Mouse (Mus musculus) kidney, postnatal 36 days (tissue): ENCODE measurements around the gene Oma1.

Source experiments
- DNase-seq, 2 experiments: peaks; one replicate each; pipeline ENCODE4 v3.0.0; 2021 to 2022; ENCODE audit warnings: mixed read lengths in 2 of 2

Oma1 gene

DNA sequence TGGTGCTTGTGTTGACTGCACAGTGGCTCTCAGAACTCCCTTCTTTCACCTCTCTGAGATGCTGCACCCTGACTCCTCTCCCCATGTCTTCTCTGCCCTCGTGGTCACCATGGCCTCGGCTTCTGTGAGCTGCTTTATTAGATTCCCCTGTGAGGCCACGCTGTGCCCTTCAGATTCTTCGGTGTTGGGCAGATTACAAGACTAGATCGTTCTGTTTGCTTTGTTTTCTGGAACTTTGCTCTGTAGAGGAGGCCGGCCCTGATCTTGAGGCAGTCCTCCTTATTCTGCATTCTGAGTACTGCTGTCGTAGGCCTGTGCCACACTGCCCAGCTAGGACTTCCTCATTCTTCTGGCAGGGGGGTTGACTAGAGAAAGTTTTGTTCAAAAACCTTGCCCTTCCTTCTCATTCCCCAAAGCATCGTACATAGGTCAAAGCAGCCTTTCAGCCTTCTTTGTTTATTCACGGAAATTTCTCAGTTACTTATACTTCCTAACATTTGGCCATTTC lies 45.4 kb downstream of the Oma1 start:
- no peak for DNase-seq

DNA sequence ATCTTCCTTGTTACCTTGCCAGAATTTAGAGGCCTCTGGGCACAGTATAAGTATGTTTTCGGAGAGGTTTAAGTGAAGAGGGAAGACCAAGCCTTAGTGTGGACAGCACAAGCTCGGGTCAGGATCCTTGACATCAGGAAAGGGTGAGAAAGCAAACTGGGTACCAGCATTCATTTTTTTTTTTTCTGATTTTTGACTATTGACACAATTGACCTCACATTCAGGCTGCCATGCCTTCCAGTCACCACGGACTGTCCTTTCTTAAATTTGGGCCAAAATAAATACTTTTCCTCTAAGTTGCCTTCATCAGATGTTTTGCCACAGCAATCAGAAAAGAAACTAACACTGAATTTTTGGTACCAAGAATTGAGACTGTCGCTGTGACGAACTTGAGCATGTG lies 68.6 kb downstream of the Oma1 start:
- DNase-seq, result no peak

DNA sequence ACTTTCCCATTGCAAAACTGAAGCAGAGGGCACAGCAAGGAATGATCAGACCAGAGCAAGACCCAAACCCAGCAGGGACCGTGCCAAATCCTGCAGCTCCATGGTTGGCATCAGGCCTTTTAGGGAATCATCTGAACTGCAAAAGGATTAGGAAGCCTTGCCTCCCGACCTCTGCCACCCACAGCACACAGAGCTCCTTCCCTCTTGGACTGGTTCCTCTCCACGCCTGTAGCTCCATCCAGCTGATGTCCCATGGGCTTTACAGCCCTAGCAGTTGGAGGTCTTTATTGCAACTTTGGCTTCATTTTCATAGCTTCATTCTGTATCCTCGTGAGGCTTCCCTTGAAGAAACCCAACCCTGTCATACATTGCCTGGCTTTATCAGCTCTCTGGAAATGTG lies 71.4 kb downstream of the Oma1 start:
- DNase-seq, result no peak

DNA sequence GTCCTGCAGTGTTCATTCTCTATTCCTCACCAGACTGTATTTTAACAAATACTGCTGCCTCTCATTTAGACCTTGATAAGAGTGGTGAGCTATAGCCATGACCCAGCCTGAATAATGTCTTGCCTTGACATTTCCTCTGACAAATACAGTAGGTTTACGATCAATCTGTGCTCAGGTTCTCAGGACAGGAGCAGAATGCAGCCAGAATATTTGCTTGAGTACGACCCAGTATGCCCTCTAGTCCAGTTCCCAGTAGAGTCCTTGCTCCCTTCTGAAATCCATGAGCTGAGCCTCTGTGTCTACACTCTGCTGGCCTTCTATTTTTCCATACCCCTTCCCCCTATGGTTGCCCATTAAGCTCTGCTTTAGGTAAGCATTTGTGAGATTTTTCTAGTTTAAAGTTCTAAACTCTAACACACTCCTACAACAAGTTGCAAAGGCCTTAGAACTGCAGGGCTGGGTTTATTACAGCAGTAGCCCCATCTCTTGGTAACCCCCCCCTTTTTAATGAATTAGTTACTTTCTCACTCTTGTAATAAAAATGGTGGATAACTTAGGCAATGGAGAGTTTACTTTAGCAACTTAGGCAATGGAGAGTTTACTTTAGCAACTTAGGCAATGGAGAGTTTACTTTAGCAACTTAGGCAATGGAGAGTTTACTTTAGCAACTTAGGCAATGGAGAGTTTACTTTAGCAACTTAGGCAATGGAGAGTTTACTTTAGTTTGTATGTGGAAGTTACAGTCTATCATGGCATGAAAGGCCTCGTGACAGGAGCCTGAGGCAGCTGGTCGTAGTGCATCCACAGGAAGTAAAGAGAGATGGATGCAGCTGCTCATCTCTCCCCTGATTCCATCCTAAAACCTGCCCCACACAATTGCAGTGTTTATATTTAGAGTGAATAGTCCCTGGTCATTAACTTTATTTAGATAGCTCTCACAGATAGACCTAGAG lies 72.5 kb downstream of the Oma1 start:
- no peak for DNase-seq

DNA sequence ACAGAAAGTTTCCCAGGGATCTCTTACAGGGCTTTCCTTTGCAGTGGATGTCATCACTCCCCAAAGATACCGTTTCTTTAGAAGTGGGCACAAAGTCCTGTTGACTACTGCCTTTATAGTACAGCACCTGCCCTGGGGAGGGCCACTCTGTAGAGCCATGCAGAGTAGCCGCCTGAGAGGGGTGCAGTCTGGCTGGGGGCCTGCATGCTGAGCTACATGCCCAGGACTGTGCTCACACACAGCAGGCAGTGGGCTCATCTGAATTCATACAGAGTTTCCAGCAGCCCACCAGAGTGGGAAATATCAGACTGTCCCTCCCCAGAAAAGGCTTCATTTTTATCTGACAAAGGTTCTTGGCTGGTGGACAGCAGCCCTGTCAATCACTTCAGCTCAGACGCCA lies 73.7 kb downstream of the Oma1 start:
- no peak for DNase-seq

DNA sequence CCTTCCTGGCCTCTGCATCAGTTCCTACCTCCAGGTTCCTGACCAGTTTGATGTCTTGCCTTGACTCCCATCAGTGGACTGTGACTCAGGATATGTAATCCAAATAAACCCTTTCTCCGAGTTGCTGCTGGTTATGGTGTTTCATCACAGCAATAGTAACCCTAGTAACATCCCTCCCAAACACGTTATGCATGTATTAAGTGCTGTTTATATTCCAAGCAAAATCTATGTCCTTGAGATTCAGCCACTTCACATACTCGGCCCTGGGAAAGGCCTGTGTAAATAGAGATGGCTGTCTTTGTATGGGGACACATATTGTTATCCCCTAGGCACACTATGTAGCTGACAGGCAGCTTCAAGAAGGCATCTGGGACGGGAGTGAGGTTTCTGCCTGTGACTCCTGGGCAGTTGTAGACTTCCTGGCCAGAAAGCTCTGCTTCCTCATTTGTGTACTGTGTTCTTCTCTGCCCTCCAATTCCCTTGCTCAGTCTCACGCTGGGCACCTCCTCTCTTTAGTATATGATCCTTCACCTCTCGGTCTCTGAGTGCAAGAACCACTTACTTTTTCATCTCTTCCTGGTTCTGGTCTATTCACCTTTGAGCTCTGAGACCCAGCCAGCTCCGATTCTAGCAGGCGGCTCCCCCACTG lies 75.0 kb downstream of the Oma1 start:
- DNase-seq, result no peak

DNA sequence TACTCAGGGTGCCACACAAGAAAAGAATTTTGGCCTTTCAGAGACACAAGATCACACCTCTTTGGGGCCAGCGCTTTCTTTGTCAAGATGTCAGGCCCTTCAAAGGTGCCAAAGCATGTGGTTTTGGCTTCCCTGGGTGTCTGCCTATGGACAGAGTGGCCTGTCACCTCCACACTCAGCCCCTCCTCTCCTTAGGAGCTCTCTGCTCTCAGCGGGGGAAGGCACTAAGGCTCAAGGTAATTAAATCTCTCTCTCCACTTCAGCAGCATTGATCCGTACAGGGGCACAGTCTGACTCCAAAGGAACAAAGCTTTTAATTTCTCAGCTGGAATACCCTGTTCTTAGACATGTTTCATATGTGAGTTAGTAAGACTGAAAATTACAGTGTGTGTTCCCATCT lies 76.0 kb downstream of the Oma1 start:
- DNase-seq, result no peak

DNA sequence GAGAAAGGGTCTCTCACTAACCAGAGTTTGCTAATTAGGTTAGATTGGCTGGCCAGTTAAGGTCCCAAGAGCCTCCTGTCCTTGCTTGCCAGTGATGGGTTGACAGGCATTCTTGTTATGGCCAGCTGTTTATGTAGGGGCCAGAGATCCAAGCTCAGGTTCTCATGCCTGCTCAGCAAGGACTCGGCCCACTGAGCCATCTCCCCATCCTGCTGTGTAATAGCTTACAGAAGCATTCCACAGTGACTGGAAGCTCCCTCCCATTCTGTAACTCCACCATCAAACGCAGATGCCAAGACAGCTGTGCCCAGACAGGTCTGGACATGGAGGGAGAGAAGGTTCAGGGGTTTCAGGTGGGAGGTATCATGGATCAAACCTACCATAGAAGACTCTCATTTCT lies 76.9 kb downstream of the Oma1 start:
- no peak for DNase-seq

DNA sequence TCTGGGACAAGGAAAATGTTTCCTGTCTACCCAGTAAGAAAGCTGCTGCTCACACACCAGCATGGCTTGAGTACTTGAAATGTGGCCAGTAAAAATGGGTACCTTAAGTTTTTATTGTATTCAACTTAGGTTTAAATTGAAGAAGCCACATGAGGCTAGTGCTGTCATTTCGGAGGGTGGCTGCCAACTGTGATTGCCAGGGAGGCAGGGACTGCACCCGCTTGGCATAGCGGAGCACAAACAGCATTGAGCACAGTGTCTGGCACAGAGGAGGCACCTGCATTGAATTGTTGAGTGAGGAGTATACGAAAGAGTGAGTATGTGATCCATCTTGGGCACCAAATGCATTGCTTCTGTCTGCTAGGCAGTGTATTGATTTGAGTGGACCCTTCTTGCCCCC lies 81.5 kb downstream of the Oma1 start:
- no peak for DNase-seq

DNA sequence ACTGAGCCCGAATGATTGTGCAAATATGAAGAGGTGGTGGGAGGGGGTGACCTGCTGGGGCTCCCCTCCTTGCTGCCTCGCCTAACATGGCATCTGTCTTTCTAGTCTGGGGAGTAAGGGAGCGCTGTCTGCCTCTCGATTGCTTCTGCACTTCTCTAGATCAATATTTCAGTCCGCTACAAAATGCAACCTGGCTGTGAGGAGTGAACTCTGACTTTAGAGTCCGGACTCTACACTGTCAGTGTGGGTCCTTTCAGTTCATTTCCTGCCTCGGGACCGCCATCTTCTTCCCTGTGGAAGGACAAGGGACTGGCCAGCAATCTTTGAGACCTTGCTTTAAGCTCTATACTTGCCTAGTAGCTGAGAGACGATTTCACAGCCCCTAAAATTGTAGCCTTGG lies 82.3 kb downstream of the Oma1 start:
- DNase-seq, result no peak

DNA sequence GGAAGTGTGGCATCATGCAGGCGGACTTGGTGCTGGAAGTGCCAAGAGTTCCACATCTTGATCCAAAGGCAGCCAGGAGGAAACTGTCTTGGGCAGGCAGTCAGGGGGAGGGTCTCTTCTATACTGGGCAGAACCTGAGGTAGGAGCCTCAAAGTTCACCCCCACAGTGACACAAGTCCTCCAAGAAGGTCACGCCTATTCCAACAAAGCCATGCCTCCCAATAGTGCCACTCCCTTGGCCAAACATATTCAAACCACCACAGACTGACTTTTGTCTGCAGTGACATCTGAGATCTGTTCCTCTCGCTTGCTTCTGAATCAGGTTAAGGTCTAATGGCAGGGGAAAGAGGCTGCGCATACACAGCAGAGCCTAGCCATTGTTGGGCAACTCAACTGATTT lies 83.3 kb downstream of the Oma1 start:
- DNase-seq, result no peak

DNA sequence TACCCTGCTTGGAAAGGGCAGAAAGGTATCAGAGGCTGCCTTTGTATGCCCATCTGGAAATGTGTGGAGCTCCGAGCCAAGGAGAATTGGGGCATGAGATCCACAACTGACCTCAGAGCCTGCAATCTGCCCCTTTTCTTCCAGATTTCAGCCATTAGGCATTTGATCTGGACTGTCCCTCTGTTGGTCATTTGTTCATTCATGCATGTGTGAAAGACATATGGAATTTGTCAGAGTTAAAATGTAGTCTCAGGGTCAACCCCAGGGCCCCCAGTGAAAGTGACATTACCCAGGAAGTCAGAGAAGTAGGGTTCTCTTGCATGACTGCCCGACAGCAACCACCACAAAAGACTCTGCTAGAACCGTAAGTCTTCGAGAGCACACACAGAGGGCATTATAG lies 89.0 kb downstream of the Oma1 start:
- DNase-seq, result no peak

DNA sequence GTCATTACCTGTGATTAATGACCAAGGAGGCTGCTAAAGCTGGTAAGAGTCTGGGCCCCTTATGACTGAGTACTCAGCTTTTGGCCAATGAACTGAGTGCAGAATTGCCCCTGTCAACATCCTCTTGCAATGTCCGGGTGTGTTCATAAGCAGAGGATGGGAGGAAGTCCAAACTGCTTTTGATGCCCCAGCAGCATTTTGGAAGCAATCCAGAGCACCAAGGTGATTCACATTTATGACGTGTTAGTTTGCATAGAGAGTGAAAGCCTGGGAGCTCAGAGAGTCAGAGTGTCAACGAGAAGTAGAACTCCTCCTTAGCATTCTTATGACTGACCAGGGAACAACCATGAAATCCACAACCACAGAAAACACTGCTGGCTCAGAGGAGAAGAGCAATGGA lies 91.7 kb downstream of the Oma1 start:
- no peak for DNase-seq

DNA sequence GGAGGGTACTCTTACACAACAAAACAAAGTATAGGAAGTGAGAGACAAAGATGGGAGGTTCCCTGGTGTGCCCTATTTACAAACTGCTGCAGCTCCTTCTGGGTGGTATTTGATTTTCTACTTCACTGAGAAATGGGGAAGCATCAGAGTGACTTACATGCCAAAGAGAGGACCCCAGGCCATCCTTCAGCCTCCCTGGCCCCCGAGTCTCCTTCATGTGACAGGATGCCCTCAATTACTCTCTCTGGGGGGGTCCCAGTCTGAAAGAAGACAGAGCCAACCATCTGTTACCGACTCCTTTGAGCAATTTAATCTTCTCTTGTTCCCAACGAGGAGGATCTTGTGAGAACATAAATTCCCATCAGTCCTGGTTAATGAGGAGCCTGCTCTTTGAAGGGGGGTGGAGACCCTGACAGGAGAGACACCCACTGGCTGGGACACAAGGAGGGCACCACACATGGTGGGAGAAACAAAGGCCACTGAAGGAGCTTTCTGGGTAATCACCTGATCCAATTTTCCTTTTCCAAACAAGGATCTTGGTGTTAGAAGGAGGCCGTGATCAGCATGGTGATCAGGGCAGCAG lies 96.7 kb downstream of the Oma1 start:
- DNase-seq, result no peak
